23 mouse cellular contexts compared by ENCODE assay signal in the genomic region with DNA sequence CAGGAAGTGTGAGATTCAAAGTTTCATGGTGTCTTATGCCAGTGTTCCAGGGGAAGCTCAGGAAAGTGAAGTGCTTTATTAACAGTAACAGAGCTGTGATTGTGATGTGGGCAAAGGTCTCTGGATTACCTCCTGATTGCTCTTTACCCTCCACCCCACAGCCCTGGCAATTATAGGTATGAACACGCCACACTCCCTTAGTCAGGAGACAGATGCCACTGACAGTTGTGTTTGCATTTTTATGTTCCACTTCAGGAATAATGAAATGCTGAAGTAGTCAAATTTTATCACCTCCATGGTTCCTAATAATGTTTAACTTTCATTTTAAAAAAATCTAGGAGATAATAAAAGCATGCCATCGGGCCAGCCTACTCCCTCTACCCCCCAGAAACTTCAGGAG. TPM values are rescaled to one million over a fixed set of nuclear protein-coding genes. Genes with fewer than 3 reads are reported as not detected.
DNase-seq lines count a peak whose midpoint lies in the region; ATAC-seq and TF ChIP-seq lines count a peak whose summit lies in the region.
"Had no signal": no experiment of that assay in that cellular context is flagged by ENCODE, and none has a peak within 500 bp of the region (broad histone marks: within the 10 kb centered on the region; RNA-seq: fewer than 3 reads in every experiment).

A gene (plus strand): TSS at position 367 of the 400 bp plus-strand sequence.

- H3K4me3 ChIP-seq in kidney, embryonic 16.5 days (ENCODE audit: low read length): no peak within 1 kb of the TSS
- no peak within 1 kb of the TSS for H3K4me3 ChIP-seq in intestine, embryonic 16.5 days (ENCODE audit: low read length)
- peak within 1 kb of the TSS; percentile 49 for H3K4me3 ChIP-seq in small intestine, adult 2 months (ENCODE audit: low read depth, low read length)
- H3K4me3 ChIP-seq: embryonic facial prominence, embryonic 13.5 days; forebrain, embryonic 12.5 days; heart, embryonic 13.5 days; hindbrain, embryonic 12.5 days had no signal

- peak; percentile 60 to 76 for DNase-seq in kidney, adult 8-10 months
- peak; percentile 27 for DNase-seq in kidney, postnatal 10 days
- DNase-seq in ovary, postnatal 10 days (ENCODE audit: low spot score): no peak
- DNase-seq: adrenal gland, postnatal 14 days; cerebellum, adult 11-12 months; cerebellum, adult 9-10 months; cerebellum, postnatal 25 days; gastrocnemius, postnatal 14 days; heart, postnatal 36 days had no signal

- 38% methylated on average over 2 of the region's 2 CpGs for WGBS in kidney, embryonic 16.5 days
- WGBS in intestine, embryonic 16.5 days: 38% methylated on average over 2 of the region's 2 CpGs
- WGBS in small intestine, adult 2 months: 13% methylated on average over 2 of the region's 2 CpGs

- no peak for ATAC-seq in kidney, embryonic 16.5 days (ENCODE audit: low FRiP score, low TSS enrichment)
- ATAC-seq in intestine, embryonic 16.5 days: peak; percentile 98
- ATAC-seq in frontal cortex, adult (ENCODE audit: low TSS enrichment): no peak
- ATAC-seq: activated CD4-positive, CD25-positive, alpha-beta regulatory T cell, adult 4 months; forebrain, embryonic 16.5 days; Patski had no signal

- no peak; the same call in 1 of the 2 replicates for TF ChIP-seq POLR2A in small intestine, adult 2 months (IDR thresholded peaks at IDR 0.05; ENCODE audit: low read depth, low read length)

- H3K9ac ChIP-seq in kidney, embryonic 16.5 days (replicated peaks; ENCODE audit: low read length): no peak within 1 kb of the TSS
- no peak within 1 kb of the TSS for H3K9ac ChIP-seq in intestine, embryonic 16.5 days (ENCODE audit: low read depth, low read length)
- H3K9ac ChIP-seq: embryonic facial prominence, embryonic 13.5 days; forebrain, embryonic 12.5 days; heart, embryonic 13.5 days; hindbrain, embryonic 12.5 days had no signal

- no peaks in the 10 kb centered on the region for H3K27me3 ChIP-seq in kidney, embryonic 16.5 days (ENCODE audit: insufficient read depth, low read length)
- H3K27me3 ChIP-seq in intestine, embryonic 16.5 days (replicated peaks; ENCODE audit: control insufficient read depth, insufficient read depth, low read length): no peaks in the 10 kb centered on the region
- H3K27me3 ChIP-seq in small intestine, adult 2 months (ENCODE audit: control insufficient read depth, insufficient read depth, low read length): no peaks in the 10 kb centered on the region
- H3K27me3 ChIP-seq: CH12.LX; embryonic facial prominence, embryonic 13.5 days; forebrain, embryonic 12.5 days; heart, embryonic 13.5 days; hindbrain, embryonic 12.5 days had no signal

- H3K4me1 ChIP-seq in kidney, embryonic 16.5 days (ENCODE audit: insufficient read depth, low read length): no peaks in the 10 kb centered on the region
- H3K4me1 ChIP-seq in intestine, embryonic 16.5 days (ENCODE audit: control insufficient read depth, insufficient read depth, low read length): no peaks in the 10 kb centered on the region
- no peaks in the 10 kb centered on the region for H3K4me1 ChIP-seq in small intestine, adult 2 months (ENCODE audit: control insufficient read depth, insufficient read depth, insufficient read length, low read length)
- H3K4me1 ChIP-seq: embryonic facial prominence, embryonic 13.5 days; forebrain, embryonic 12.5 days; heart, embryonic 13.5 days; hindbrain, embryonic 12.5 days had no signal

- no peak for TF ChIP-seq CTCF in small intestine, adult 2 months (IDR thresholded peaks at IDR 0.05; ENCODE audit: extremely low read depth, insufficient read length, insufficient replicate concordance, low read depth, low read length)

- no peaks in the 10 kb centered on the region for H3K9me3 ChIP-seq in kidney, embryonic 16.5 days (ENCODE audit: low read length)
- H3K9me3 ChIP-seq in intestine, embryonic 16.5 days (ENCODE audit: control insufficient read depth, low read length): no peaks in the 10 kb centered on the region
- H3K9me3 ChIP-seq: embryonic facial prominence, embryonic 13.5 days; forebrain, embryonic 12.5 days; heart, embryonic 13.5 days; hindbrain, embryonic 12.5 days had no signal

- H3K27ac ChIP-seq in kidney, embryonic 16.5 days (ENCODE audit: low read length): no peak within 1 kb of the TSS
- H3K27ac ChIP-seq in intestine, embryonic 16.5 days (ENCODE audit: low read length): no peak within 1 kb of the TSS
- H3K27ac ChIP-seq in small intestine, adult 2 months (ENCODE audit: insufficient read depth, low read depth, low read length): peak within 1 kb of the TSS; percentile 89
- H3K27ac ChIP-seq: embryonic facial prominence, embryonic 13.5 days; forebrain, embryonic 12.5 days; heart, embryonic 13.5 days; hindbrain, embryonic 12.5 days had no signal

- no peak within 1 kb of the TSS for H3K4me2 ChIP-seq in kidney, embryonic 16.5 days (replicated peaks; ENCODE audit: low read depth, low read length)
- H3K4me2 ChIP-seq in intestine, embryonic 16.5 days (ENCODE audit: low read depth, low read length): no peak within 1 kb of the TSS
- H3K4me2 ChIP-seq: embryonic facial prominence, embryonic 13.5 days; forebrain, embryonic 12.5 days; heart, embryonic 13.5 days; hindbrain, embryonic 12.5 days had no signal

- H3K36me3 ChIP-seq in kidney, embryonic 16.5 days (ENCODE audit: insufficient read depth, low read length): no peaks in the 10 kb centered on the region
- H3K36me3 ChIP-seq in intestine, embryonic 16.5 days (ENCODE audit: control insufficient read depth, insufficient read depth, low read length): no peaks in the 10 kb centered on the region
- H3K36me3 ChIP-seq in small intestine, adult 2 months (ENCODE audit: control insufficient read depth, insufficient read depth, low read length): no peaks in the 10 kb centered on the region; the same call in 1 of the 2 replicates
- H3K36me3 ChIP-seq: embryonic facial prominence, embryonic 13.5 days; forebrain, embryonic 12.5 days; heart, embryonic 13.5 days; hindbrain, embryonic 12.5 days had no signal

RNA-seq across cellular contexts. Expression of the gene that starts here (rescaled TPM):
- 3.7 TPM in 2 replicates for polyA plus RNA-seq in kidney, embryonic 16.5 days (2015; fragmentation: Nextera tagmentation; extraction: Ambion mirVana)
- 0.11 and 0.26 TPM in 2 replicates for polyA plus RNA-seq in intestine, embryonic 16.5 days (2015; fragmentation: Nextera tagmentation; extraction: Ambion mirVana)
- polyA plus RNA-seq in small intestine, adult 2 months (2012; rRNA removed): 0.27 and 27.0 TPM in 2 replicates
- polyA plus RNA-seq: activated CD4-positive, CD25-positive, alpha-beta regulatory T cell, adult 4 months; embryonic facial prominence, embryonic 13.5 days; forebrain, embryonic 12.5 days; forebrain, embryonic 16.5 days; gonadal fat pad, adult 2 months; heart, embryonic 13.5 days; heart, postnatal 0 days; hindbrain, embryonic 12.5 days; Patski had no signal

Comparison
In these comparisons a context has a peak if more than half of its experiments do, and no peak if none do; other contexts are left out.
1. Peak in ATAC-seq in intestine, embryonic 16.5 days; RNA of the gene not detected or under 1 TPM.